Mouse (Mus musculus): ENCODE measurements around the gene Zbtb16.

Zbtb16 gene

DNA sequence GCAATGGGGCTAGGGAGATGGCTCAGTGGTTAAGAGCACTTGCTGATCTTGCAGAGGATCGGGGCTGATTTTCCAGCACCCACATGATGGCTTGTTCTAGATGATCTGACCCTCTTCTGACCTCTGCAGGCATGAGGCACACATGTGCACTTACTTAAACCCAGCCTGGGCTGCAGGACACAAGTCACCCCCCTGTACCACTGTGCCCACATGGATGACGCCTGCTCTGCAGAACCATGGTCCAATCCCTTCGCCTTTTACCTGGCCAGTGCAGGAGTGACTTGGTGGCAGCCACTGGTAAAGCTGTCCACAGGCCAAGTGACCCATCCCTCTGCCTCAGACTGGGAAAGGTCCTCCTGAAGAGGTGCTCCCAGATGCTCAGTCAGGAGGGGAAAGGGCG lies 67.1 kb downstream of the Zbtb16 start:
- no peak for DNase-seq (ENCODE audit: low read depth, low spot score)

DNA sequence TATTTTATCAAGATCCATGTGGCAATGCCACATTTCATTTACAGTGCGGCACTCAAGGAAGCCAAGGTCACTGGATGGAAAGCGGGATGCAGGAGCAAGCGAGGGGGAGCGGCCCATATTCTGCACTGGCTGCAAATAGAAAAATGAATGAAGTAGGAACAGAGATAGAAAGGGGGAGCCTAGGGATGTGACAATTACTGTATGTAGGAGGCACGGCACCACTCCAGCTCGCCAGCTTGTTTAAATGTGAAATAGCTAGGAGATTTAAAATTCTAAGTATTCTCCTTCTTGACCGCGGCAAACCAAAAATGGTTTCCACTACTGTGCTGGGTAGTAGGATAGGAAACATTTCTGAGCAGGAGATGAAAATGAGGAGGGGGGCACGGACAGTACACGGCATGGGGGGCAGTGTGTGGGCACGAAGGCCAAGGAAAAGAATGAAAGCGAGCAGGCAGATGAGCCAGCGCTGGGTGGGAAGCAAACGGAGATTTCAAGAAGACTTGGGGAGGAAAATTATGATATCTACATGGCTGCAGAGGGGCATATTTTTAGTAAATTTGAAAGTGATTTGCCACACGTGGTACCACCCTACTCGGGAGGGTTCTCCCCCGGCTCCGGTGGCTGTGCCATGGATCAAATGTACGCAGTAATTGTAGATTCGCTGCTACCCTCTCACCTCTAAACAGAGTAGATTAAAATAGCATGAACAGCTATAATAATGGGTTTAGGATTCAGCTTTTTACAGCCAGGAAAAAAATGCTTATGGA lies 68.2 kb downstream of the Zbtb16 start:
- DNase-seq (ENCODE audit: low read depth, low spot score) = no peak

DNA sequence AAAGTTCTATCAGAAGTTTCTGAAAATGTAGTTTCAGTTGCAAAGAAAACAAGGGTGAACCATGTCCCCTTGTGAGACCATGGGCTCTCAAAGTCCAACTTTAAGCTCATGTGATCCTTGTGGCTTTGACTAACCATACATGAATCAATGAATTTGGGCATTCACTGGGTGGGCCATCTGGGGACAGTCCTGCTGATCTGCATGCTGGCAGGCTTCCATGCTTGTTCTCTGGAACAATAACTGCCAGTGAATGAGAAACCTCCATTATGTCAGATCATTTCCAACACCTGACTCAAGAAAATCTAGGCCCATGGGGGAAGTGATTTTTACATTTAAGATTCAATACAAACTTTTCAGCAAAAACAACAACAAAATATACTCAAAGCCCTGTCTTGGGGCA lies 70.1 kb downstream of the Zbtb16 start:
- no peak for DNase-seq (ENCODE audit: low read depth, low spot score)

DNA sequence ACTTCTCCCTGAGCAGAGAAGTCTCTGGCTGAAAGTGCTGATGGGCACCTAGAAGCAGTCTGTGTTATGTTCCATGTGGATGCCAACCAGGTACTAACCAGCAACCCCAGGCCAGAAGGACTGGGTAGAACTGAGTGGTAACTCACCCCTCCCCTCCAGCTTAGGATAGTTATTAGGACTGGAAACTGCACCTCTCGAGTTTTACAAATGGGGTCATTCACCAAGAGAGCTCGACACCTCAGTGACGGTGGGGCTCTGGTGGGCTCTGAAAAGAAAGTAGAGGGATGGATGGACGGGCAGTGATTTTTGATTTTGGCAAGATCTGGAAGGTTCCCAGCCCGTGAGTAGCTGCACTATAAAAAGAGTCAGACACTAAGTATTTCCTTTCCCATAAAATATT lies 71.7 kb downstream of the Zbtb16 start:
- DNase-seq (ENCODE audit: low read depth, low spot score) = no peak

DNA sequence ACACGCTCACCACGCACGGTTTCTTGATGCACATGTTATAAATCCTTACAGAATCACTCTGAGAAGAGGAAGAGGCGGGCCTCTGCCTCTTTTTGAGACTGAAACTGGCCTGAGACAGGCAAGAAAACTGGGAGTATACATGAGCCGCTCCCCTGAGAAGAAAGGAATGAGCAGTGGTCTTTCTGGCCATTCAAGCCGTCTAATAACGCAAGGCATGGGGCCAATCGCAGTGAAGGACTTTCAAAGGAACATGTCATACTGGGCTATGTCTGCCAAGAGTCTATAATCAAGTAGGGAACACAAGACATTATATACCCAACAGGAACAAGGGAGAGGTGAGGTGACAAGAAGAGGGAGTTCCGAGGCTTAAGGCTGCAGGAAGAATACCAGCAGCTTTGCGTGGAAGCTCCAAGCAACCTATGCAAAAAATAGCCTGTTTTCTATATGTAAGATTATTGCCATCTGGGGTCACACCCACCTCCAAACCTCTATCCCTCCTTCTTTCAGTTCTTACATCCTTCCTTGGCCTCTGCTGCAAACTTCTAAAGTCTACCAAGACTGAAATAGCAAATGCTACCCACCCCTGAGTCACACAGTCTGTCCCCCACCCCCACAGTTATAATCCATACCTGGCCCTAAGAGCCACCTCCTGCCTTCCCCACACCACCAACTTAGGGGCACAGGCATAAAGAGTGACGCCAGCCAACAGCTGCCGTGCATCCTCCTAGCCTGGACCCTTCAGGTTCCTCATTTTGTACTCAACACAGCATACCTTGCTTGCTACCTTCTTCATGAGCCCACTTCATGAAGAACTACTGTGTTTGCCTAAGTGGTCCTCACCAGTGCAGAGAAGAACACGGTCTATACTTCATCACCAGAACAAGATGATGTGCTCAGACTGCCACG lies 74.0 kb downstream of the Zbtb16 start:
- DNase-seq (ENCODE audit: low read depth, low spot score) = no peak

DNA sequence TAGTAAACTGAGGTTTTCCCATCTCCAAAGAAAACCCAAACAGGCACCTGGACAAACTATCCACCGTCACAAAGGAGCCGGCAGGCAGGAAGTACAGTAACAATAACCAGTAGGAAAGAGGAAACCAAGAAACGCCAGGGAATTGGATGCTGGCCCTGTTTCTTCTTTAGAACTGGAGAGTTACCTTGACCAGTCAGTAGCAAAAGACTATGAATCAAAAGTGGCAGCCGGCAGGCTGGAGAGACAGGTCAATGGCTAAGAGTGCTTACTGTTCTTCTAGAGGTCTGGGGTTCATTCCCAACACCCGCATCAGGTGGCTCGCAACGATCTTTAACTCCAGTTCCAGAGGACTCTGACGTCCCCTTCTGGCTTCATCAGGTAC lies 74.9 kb downstream of the Zbtb16 start:
- no peak for DNase-seq (ENCODE audit: low read depth, low spot score)

DNA sequence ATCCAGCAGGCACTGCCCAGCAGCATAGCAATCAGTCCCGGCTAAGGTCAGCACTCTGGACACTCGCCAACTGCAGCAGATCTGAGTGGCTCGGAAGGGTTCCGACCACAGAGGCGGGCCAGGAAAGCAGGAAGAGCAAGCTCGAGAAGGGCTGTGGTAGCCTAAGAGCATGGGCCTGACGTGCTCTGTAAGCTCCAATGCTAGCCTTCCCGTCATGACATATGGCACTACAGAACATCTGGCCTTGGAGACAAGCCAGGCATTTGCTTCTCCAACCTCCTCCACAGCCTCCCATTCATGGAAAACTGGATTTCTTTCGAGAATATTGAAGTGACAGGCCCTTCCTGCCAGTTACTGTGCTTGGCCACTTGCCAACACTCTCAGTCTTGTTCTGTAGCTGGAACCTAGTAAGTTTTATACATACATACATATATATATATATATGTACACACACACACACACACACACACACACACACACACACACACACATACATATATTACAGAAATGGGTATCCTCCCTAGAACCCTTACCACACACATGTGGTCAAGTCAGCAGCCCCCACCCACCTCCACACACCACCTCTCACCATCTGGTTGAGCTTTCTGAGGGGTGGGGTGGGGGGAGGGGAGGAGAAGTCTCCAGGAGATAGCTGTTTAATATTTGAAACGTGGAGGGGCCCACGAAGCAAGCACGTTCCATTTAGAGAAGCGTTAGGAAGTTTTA lies 75.4 kb downstream of the Zbtb16 start:
- no peak for DNase-seq (ENCODE audit: low read depth, low spot score)

DNA sequence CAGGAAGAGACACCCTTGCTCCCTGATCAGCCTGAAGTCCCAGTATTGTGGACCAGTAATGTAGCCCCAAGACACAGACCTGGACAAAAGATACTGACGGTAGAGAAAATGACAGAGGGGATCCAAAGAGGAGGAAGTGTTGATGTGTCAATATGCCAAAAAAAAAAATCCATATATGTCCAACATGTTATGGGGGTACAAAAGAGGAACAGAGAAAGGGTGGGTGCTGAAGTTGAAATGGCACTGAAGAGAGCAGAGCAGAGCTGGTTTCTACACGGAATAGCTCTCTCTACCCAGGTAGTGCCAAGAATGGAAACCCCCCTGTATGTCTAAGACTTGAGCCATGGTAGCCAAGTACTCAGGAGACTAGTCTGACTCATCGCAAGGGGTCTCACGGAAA lies 76.9 kb downstream of the Zbtb16 start:
- DNase-seq (ENCODE audit: low read depth, low spot score) = no peak

DNA sequence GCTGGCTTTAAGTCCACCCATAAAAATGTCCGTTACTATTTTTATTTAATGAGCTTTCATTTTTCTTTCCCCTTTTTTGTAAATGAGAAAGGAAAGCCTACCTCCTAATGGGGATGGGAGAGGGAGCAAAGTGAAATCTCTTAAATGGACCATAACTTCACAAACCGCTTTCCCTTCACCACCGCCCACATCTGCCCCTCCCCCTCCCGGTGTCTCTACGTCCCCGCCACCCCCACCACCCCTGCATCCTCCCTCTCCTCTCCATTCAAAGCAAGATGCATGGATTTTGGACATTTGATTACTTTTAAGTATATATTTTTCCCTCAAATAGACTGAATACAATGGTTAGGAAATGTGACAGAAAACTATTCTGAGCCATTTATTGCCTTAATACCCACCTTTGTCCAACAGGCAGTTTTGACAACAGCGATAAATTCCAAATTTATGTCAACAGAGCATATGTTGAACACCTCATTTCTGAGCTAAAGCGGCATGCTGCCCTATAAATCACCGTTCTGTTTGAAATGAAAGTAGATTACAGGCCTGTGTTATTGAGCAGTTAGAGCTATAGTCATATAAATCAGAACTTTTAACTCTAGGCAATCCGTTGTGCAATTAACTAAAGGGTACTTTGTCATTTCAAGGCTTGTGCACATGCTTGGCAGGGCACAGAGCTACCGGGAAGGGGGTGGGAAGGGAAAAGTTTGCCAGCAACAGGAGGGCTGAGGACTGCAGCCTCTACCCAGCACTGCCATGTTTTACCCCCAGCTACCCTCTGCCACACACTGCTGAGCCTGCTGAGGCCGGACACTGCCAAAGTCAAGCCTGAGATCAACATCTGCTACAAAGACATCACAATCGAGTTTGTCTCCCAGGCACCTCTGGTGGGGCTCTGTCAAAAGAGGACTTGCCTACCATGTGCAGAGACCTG lies 78.1 kb downstream of the Zbtb16 start:
- no peak for DNase-seq (ENCODE audit: low read depth, low spot score)

DNA sequence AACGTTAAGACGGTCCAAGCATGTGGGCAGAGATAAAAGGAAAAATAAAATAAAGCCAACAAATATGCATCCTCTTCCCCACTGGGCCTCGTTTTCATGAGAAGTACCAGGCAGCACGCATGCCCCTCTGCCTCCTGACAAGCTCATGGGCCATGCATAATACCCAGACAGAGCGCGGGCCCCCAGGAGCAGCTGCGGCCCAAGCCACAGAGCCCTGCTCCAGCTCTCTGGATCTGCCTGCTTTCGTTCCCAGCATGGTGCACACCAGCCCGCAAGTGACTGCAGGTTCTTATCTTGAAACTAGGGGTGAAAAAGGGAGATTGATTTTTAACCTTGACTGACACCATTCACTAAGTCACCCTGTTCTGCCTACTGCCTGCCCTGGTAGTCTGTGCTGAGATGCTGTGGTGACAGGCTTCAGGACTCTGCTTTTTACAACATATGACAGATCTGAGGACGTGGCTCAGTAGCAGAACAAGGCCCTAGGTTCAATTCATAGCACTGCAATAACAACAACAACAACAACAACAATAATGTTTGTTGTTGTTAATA lies 79.7 kb downstream of the Zbtb16 start:
- DNase-seq (ENCODE audit: low read depth, low spot score) = no peak

DNA sequence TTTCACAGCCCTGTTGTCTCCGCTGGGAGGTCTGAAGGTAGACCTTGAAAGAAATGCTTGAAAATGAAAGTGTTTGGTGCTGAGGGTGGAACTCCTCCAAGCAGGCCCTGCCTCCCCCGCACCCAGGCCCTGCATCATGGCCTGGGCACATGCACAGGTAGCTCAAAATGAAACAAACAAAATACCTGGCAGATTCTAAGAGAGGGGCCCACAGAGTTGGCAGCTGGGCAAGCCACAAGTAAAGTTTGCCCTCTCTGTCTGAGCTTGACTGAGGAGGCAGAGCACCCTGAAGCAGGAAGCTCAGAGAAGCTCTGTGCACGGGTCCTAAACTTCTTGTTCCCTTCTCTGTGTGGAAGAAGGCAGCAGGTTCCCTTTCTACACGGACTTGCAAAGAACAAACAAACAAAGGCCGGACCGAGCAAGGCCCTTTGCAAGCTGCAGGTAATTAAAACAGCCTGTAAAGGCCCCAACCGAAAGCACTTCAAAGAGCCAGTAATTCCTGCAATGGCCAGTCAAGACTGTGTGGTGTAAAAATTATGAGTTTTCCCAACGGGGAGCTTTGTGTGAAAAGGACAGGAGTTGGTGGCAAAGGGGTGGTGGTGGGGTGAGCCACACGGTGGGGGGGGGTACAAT lies 80.5 kb downstream of the Zbtb16 start:
- DNase-seq (ENCODE audit: low read depth, low spot score) = no peak

DNA sequence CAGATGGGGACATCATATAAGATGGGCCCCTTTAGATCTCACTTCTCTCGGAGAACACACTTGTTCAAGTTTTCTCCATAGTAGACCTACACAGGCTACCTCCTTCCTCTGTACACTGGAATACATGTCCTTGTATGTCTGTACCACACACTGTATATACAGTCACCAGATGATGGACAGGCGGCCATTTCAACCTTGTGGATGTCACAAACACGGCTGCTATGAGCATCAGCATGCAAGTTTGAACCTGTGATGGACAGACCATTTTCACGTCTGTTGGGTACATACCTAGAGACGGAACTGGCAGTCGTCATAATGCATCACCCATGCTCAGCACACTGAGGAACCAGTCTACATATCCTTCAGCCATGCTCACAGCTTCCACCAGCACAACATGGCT lies 81.6 kb downstream of the Zbtb16 start:
- no peak for DNase-seq (ENCODE audit: low read depth, low spot score)

DNA sequence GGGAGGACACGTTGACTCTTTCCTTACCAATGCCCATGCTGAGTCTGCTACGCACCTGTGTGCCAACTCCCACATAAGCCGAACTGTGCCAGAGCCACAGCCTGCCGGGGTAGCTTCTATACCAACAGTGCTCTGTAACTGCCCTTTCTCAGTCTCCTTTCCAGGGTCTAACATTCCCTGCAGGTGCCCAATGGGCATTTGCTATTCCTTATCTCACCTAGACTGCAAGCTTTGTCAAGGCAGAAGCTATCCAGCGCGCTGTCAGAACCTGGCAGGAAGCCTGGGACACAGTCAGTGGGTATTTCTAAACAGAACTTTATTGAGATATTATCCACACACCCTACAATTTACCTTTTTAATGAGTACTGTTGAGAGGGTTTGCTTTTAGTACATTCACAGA lies 82.1 kb downstream of the Zbtb16 start:
- no peak for DNase-seq (ENCODE audit: low read depth, low spot score)

DNA sequence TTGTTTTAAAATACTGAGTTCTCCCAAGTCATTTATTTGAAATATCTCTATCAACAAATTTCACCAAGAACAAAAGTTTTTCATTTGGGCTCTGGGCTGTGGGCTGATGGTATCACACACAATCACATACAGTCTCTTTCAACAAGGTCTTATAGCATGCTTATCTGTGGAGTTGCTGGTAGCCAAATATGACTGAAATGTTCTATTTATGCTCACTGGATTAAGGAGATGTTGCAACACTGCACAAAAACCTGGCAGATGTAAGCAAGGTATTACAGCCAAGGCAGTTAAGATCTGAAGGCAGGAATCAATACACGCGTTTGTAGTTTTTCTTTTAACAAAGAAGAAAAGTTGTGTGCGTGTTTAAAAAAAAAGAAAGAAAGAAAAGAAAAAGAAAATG lies 84.1 kb downstream of the Zbtb16 start:
- no peak for DNase-seq (ENCODE audit: low read depth, low spot score)

DNA sequence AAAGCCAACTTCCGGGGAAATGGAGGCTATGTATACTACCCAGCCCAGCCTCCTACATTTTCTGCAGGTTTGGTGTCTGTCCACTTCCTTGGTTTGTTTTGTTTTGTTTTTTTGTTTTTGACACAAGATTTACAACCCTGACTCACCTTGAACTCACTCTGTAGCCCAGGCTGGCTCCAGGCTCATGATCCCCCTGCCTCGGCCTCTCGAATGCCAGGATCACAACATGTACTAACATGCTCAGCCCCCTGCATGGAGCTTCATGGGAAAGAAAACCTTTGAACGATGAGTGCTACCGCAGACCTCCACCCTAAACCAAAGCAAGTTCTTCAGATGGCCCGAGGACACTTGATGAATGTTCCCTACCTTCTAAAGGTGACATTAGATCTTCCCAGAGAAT lies 86.4 kb downstream of the Zbtb16 start:
- no peak for DNase-seq (ENCODE audit: low read depth, low spot score)

DNA sequence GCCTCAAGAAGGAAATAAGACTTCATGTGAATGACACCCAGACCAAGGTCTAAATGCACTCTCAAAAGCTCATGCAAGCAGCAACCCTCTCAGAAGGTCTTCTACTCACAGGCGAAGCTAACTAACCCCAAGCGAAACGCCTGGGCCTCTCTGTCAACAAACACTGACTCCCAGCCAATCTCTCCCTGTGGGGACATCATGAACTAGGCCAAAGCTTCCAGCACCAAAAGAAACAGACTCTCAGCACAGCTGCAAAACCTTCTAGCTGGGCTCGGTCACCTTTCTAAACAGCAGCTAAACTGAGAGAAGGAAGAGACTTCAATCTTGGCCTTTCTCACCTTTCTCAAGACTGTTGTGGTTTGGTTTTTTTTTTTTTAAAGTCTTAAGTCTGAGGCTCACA lies 86.9 kb downstream of the Zbtb16 start:
- DNase-seq (ENCODE audit: low read depth, low spot score) = no peak

DNA sequence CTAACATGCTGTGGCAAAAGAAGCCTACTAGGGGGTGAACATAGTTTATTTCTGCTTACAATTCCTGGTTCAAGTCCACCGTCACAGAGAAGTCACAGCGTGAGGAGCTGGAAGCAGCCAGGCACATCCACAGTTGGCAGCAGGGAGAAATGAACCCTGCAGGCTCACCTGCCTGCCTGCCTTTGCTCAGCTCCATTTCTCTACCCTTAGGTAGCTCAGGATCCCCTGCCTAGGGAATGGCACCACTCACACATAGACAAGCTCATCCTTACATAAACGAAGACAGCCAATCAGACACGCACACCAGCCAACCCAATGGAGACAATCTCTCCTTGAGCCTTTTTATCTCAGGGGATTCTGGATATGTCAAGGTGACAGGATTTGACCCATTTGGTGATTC lies 87.3 kb downstream of the Zbtb16 start:
- no peak for DNase-seq (ENCODE audit: low read depth, low spot score)

DNA sequence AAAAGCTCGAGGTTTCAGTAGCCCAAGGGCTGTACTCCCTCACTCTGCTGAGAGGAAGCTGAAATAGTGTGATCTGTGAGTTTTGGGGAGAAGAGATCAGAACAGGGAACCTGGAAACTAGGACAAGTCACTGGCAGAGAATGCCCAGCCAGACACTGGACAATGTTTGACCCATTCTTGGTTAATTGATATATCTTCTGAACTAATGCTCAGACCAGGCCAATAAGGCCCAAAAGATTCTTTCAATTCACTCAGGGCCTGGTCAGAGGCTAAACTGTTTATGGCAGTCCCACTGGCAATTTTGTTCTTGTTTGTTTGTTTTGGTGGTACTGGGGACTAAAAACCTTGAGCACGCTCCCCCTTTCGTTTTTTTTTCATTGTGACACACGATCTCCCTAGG lies 87.8 kb downstream of the Zbtb16 start:
- DNase-seq (ENCODE audit: low read depth, low spot score) = no peak

DNA sequence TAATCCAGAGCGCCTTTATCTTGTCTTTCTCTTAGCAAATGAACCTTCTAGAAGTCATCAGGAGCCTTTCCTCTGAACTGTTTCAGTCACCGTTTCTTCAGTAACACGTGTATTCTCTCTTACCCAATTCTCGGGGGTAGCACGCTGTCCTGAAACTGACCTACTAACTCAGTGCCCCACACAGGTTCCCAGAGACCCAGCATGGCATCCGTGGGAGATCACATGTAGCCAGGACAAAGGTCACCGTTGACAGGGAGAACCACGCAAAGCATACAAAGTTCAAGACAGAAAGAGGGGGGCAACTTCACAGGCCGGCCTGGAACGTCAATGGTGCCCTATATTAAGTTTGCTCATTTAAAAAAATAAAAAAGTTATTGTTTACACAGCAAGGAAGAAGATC lies 89.5 kb downstream of the Zbtb16 start:
- no peak for DNase-seq (ENCODE audit: low read depth, low spot score)

DNA sequence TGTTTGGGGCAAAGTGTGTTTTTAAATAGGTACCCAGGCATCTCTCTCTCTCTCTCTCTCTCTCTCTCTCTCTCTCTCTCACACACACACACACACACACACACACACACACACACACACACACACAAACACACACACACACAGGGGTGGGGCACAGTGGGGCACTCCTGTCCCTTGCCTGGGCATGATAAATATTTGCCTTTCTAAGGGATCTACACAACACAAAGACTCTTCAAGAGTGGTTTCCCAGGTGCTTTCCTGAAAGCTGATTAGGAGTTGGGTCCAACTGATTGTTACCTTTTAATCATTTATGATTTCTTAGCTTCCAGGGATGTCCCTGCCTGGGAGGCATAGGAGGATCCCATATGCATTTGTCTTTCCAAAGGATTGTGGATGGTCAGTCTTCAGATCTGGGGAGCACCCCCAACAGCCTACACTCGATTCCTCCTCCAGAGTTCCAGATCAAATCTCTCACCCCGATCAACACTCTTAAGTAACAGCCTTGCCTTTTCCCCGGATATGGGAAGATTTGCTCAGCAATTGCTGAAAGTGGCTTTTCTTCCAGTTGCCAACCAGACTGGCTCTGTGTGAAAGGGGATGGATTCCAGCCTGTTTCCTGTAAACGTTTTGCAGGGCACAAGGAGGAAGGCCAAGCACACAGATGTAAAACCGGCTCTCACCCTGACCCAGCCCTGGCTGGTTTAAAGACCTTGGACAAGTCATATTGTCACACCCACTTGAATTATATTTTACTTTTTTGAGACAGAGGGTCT lies 90.5 kb downstream of the Zbtb16 start:
- no peak for DNase-seq (ENCODE audit: low read depth, low spot score)

All from A20 (cell line).